Mouse (Mus musculus): ENCODE data around the gene Cry1. TPM values are rescaled to one million over a fixed set of nuclear protein-coding genes. Genes with fewer than 3 reads are reported as not detected.

The Cry1 gene
- total RNA-seq, 2 experiments from 2014 or later: 12.7 to 12.9 TPM

- DNase-seq (ENCODE audit: low spot score in 2 of 2): no peak
- Histone ChIP-seq H3K27ac (no peak overlapping the region), H3K4me3 (no peak overlapping the region)
- TF ChIP-seq CTCF (conservative IDR thresholded peaks at IDR 0.05): no peak
These were observed 35.6 kb downstream of the Cry1 start for GRCm38 (mm10) chr10:85149226-85149625.

GRCm38 (mm10) chr10:85146282-85146681 lies 38.6 kb downstream of the Cry1 start:
- no peak for TF ChIP-seq CTCF (conservative IDR thresholded peaks at IDR 0.05)
- no peak for DNase-seq (ENCODE audit: low spot score in 2 of 2)
- Histone ChIP-seq H3K27ac (no peak overlapping the region), H3K4me3 (no peak overlapping the region)

- no peak for DNase-seq (ENCODE audit: low spot score in 2 of 2)
- H3K27ac ChIP-seq: no peak overlapping the region
- no peak overlapping the region for H3K4me3 ChIP-seq
- no peak for TF ChIP-seq CTCF (conservative IDR thresholded peaks at IDR 0.05)
These were observed 43.4 kb downstream of the Cry1 start for GRCm38 (mm10) chr10:85141465-85141864.

GRCm38 (mm10) chr10:85136573-85136972 lies 48.3 kb downstream of the Cry1 start:
- DNase-seq (ENCODE audit: low spot score in 2 of 2): no peak
- TF ChIP-seq CTCF (conservative IDR thresholded peaks at IDR 0.05): no peak
- Histone ChIP-seq H3K27ac (no peak overlapping the region), H3K4me3 (no peak overlapping the region)

GRCm38 (mm10) chr10:85128453-85128852 lies 56.4 kb downstream of the Cry1 start:
- TF ChIP-seq CTCF (conservative IDR thresholded peaks at IDR 0.05): no peak
- Histone ChIP-seq H3K27ac (peak overlapping the region; percentile 49), H3K4me3 (peak overlapping the region; percentile 92)
- DNase-seq (ENCODE audit: low spot score in 2 of 2): no peak

GRCm38 (mm10) chr10:85127395-85128287 lies 57.2 kb downstream of the Cry1 start, which contains the start of gene Mterf2:
Mterf2 (minus strand) TSS chr10:85128027.
- H3K4me3 ChIP-seq: peak within 1 kb of the TSS; percentile 92
- TF ChIP-seq CTCF (conservative IDR thresholded peaks at IDR 0.05): peak; percentile 53
- DNase-seq (ENCODE audit: low spot score in 2 of 2): peak; percentile 92 to 98
- peak within 1 kb of the TSS; percentile 95 for H3K27ac ChIP-seq

- TF ChIP-seq CTCF (conservative IDR thresholded peaks at IDR 0.05): no peak
- H3K4me3 ChIP-seq: no peak overlapping the region
- H3K27ac ChIP-seq: no peak overlapping the region
- DNase-seq (ENCODE audit: low spot score in 2 of 2): no peak
These were observed 59.7 kb downstream of the Cry1 start for GRCm38 (mm10) chr10:85125184-85125583.

GRCm38 (mm10) chr10:85114409-85114808 lies 70.5 kb downstream of the Cry1 start:
- Histone ChIP-seq H3K4me3 (no peak overlapping the region), H3K27ac (no peak overlapping the region)
- no peak for DNase-seq (ENCODE audit: low spot score in 2 of 2)
- TF ChIP-seq CTCF (conservative IDR thresholded peaks at IDR 0.05): no peak

GRCm38 (mm10) chr10:85103085-85103885 lies 81.6 kb downstream of the Cry1 start:
- DNase-seq (ENCODE audit: low spot score in 2 of 2): peak in 1 of 2 experiments; percentile 21
- no peak for TF ChIP-seq CTCF (conservative IDR thresholded peaks at IDR 0.05)

GRCm38 (mm10) chr10:85102247-85103084 lies 82.4 kb downstream of the Cry1 start, which contains the start of the genes Fhl4 and Tmem263:
Fhl4 (minus strand) TSS chr10:85102495.
Tmem263 (plus strand) TSS chr10:85102627.
- peak; percentile 52 to 66 for DNase-seq (ENCODE audit: low spot score in 2 of 2)
- peak within 1 kb of the TSS; percentile 95 for H3K4me3 ChIP-seq
- H3K27ac ChIP-seq: peak within 1 kb of the TSS; percentile 94
- TF ChIP-seq CTCF (conservative IDR thresholded peaks at IDR 0.05): no peak

More at GRCm38 (mm10) chr10:85103085-85103885, 81.6 kb downstream of the Cry1 start:
- peak overlapping the region; percentile 94 for H3K27ac ChIP-seq
- H3K4me3 ChIP-seq: peak overlapping the region; percentile 95

- no peak for TF ChIP-seq CTCF (conservative IDR thresholded peaks at IDR 0.05)
- DNase-seq (ENCODE audit: low spot score in 2 of 2): no peak
- Histone ChIP-seq H3K27ac (peak overlapping the region; percentile 94), H3K4me3 (peak overlapping the region; percentile 95)
These were observed 83.0 kb downstream of the Cry1 start for GRCm38 (mm10) chr10:85101841-85102240.

Other genes starting within 250 kb of the Cry1 start
- under 1 TPM; 0.87 to 0.98 TPM for gene Fhl4, start 82.6 kb downstream of the Cry1 start, total RNA-seq (2021)
- gene Tmem263, start 82.4 kb downstream of the Cry1 start, total RNA-seq (2021): 10 to 100 TPM; 27.8 to 30.1 TPM
- gene Mterf2, start 57.0 kb downstream of the Cry1 start, total RNA-seq (2021): 10 to 100 TPM; 18.9 to 22.8 TPM
- gene Btbd11, start 201.8 kb upstream of the Cry1 start, total RNA-seq (2021): 10 to 100 TPM; 19.6 to 20.1 TPM